Mouse (Mus musculus) heart, embryonic 10.5 days (tissue): Measurements from ENCODE around the gene Lmntd1. TPM values are rescaled to one million over a fixed set of nuclear protein-coding genes. Genes with fewer than 3 reads are reported as not detected.

ENCODE experiments used
- DNase-seq: peaks from one replicate; pipeline ENCODE4 v3.0.0-alpha.2; 2017; ENCODE audit warnings: low spot score
- H3K27ac ChIP-seq: fragments of 300-500 bp; sonication (generic); 2 replicates; pipeline ENCODE4 v1.5.1; 2016; ENCODE audit warnings: mild to moderate bottlenecking
- H3K27me3 ChIP-seq: fragments of 300-500 bp; sonication (generic); 2 replicates; pipeline ENCODE4 v1.6.1; 2016; ENCODE audit warnings: mild to moderate bottlenecking; ENCODE audit not compliant: poor library complexity, insufficient read depth, severe bottlenecking
- H3K36me3 ChIP-seq: fragments of 300-500 bp; sonication (generic); 2 replicates; pipeline ENCODE4 v1.6.1; 2016; ENCODE audit warnings: mild to moderate bottlenecking, moderate library complexity
- H3K4me1 ChIP-seq: fragments of 300-500 bp; sonication (generic); 2 replicates; pipeline ENCODE4 v1.6.1; 2016; ENCODE audit warnings: mild to moderate bottlenecking
- H3K4me3 ChIP-seq: fragments of 300-500 bp; sonication (generic); 2 replicates; pipeline ENCODE4 v1.5.1; 2016; ENCODE audit warnings: mild to moderate bottlenecking, moderate library complexity
- H3K9me3 ChIP-seq: fragments of 300-500 bp; sonication (generic); 2 replicates; pipeline ENCODE4 v1.6.1; 2016; ENCODE audit warnings: mild to moderate bottlenecking, moderate library complexity
- WGBS: fragments of 180-500 bp; shearing (Covaris S2); methylation state at CpG from one replicate; pipeline ENCODE4 v1.1.7; 2016; 5-methylcytosine and 5-hydroxymethylcytosine counted together
- polyA plus RNA-seq: library from polyadenylated mRNA; unstranded; fragments of >200 nt; fragmentation: Nextera tagmentation; extraction: Ambion mirVana; gene quantifications from 2 replicates; pipeline ENCODE4 v1.2.1, GENCODE M21; 2016

The Lmntd1 gene
- polyA plus RNA-seq, 1 experiment from 2014 or later, result 2.3 TPM

- H3K27me3 ChIP-seq, result no peaks in the 10 kb centered on the region
- no peaks in the 10 kb centered on the region for H3K36me3 ChIP-seq
- 51% methylated on average over 11 of the region's 11 CpGs for WGBS
- DNase-seq, result peak; percentile 45
- H3K9me3 ChIP-seq, result no peaks in the 10 kb centered on the region
- H3K4me3 ChIP-seq, result no peak overlapping the region
- no peak overlapping the region for H3K27ac ChIP-seq
- peaks cover 19% of the 10 kb centered on the region for H3K4me1 ChIP-seq
Measured at GRCm38 (mm10) chr6:145598794-145599555, 15.1 kb downstream of the Lmntd1 start.

- WGBS, result 27% methylated on average over 4 of the region's 4 CpGs
Measured at GRCm38 (mm10) chr6:145595905-145596304, 18.2 kb downstream of the Lmntd1 start.

GRCm38 (mm10) chr6:145593991-145594390 lies 20.1 kb downstream of the Lmntd1 start:
- 57% methylated on average over 7 of the region's 7 CpGs for WGBS
- no peak for DNase-seq
- Histone ChIP-seq H3K4me1 (peaks cover 32% of the 10 kb centered on the region), H3K36me3 (no peaks in the 10 kb centered on the region), H3K27me3 (no peaks in the 10 kb centered on the region), H3K27ac (no peak overlapping the region), H3K4me3 (no peak overlapping the region), H3K9me3 (no peaks in the 10 kb centered on the region)

More at GRCm38 (mm10) chr6:145595905-145596304, 18.2 kb downstream of the Lmntd1 start:
- no peak overlapping the region for H3K4me3 ChIP-seq
- H3K36me3 ChIP-seq, result no peaks in the 10 kb centered on the region
- no peaks in the 10 kb centered on the region for H3K27me3 ChIP-seq
- peaks cover 29% of the 10 kb centered on the region for H3K4me1 ChIP-seq
- H3K27ac ChIP-seq, result 0 out of 2 replicates have a peak overlapping the region, but pooled peaks have one; percentile 25
- H3K9me3 ChIP-seq, result no peaks in the 10 kb centered on the region
- no peak for DNase-seq

GRCm38 (mm10) chr6:145592531-145592998 lies 21.6 kb downstream of the Lmntd1 start:
- Histone ChIP-seq H3K4me3 (no peak overlapping the region), H3K4me1 (peaks cover 28% of the 10 kb centered on the region), H3K36me3 (no peaks in the 10 kb centered on the region), H3K27ac (0 out of 2 replicates have a peak overlapping the region, but pooled peaks have one; percentile 32), H3K27me3 (no peaks in the 10 kb centered on the region), H3K9me3 (no peaks in the 10 kb centered on the region)
- no peak for DNase-seq
- WGBS, result 65% methylated on average over 8 of the region's 8 CpGs

- H3K4me3 ChIP-seq, result no peak overlapping the region
- no peaks in the 10 kb centered on the region for H3K36me3 ChIP-seq
- 0 out of 2 replicates have a peak overlapping the region, but pooled peaks have one; percentile 32 for H3K27ac ChIP-seq
- H3K9me3 ChIP-seq, result no peaks in the 10 kb centered on the region
- no peaks in the 10 kb centered on the region for H3K27me3 ChIP-seq
- DNase-seq, result peak; percentile 55
- peaks cover 28% of the 10 kb centered on the region for H3K4me1 ChIP-seq
- WGBS, result 60% methylated on average over 6 of the region's 6 CpGs
Measured at GRCm38 (mm10) chr6:145592036-145592435, 22.1 kb downstream of the Lmntd1 start.

- H3K4me1 ChIP-seq, result peaks cover 28% of the 10 kb centered on the region
- 61% methylated on average over 1 of the region's 1 CpGs for WGBS
- H3K27me3 ChIP-seq, result no peaks in the 10 kb centered on the region
- H3K9me3 ChIP-seq, result no peaks in the 10 kb centered on the region
- H3K36me3 ChIP-seq, result no peaks in the 10 kb centered on the region
- H3K27ac ChIP-seq, result no peak overlapping the region
- no peak for DNase-seq
- H3K4me3 ChIP-seq, result no peak overlapping the region
Measured at GRCm38 (mm10) chr6:145591578-145591977, 22.5 kb downstream of the Lmntd1 start.

- H3K27ac ChIP-seq, result no peak overlapping the region
- WGBS, result 87% methylated on average over 11 of the region's 11 CpGs
Measured at GRCm38 (mm10) chr6:145590501-145591293, 23.4 kb downstream of the Lmntd1 start.

GRCm38 (mm10) chr6:145585052-145585973 lies 28.8 kb downstream of the Lmntd1 start:
- no peaks in the 10 kb centered on the region for H3K9me3 ChIP-seq
- peaks cover 22% of the 10 kb centered on the region for H3K4me1 ChIP-seq
- H3K27me3 ChIP-seq, result no peaks in the 10 kb centered on the region
- no peak overlapping the region for H3K4me3 ChIP-seq
- DNase-seq, result peak; percentile 39
- H3K27ac ChIP-seq, result 0 out of 2 replicates have a peak overlapping the region, but pooled peaks have one; percentile 12
- 74% methylated on average over 21 of the region's 21 CpGs for WGBS
- no peaks in the 10 kb centered on the region for H3K36me3 ChIP-seq

More at GRCm38 (mm10) chr6:145590501-145591293, 23.4 kb downstream of the Lmntd1 start:
- Histone ChIP-seq H3K4me1 (peaks cover 25% of the 10 kb centered on the region), H3K9me3 (no peaks in the 10 kb centered on the region), H3K27me3 (no peaks in the 10 kb centered on the region), H3K36me3 (no peaks in the 10 kb centered on the region), H3K4me3 (no peak overlapping the region)
- DNase-seq, result no peak

GRCm38 (mm10) chr6:145581366-145582170 lies 32.6 kb downstream of the Lmntd1 start:
- Histone ChIP-seq H3K4me3 (peak overlapping the region; percentile 16; the same call in 1 of the 2 replicates), H3K27me3 (no peaks in the 10 kb centered on the region), H3K9me3 (no peaks in the 10 kb centered on the region), H3K36me3 (no peaks in the 10 kb centered on the region), H3K27ac (peak overlapping the region; percentile 82), H3K4me1 (peaks cover 39% of the 10 kb centered on the region)
- DNase-seq, result peak; percentile 74
- 55% methylated on average over 10 of the region's 10 CpGs for WGBS

- Histone ChIP-seq H3K36me3 (no peaks in the 10 kb centered on the region), H3K4me3 (no peak overlapping the region), H3K4me1 (peaks cover 32% of the 10 kb centered on the region), H3K27ac (no peak overlapping the region), H3K27me3 (no peaks in the 10 kb centered on the region), H3K9me3 (no peaks in the 10 kb centered on the region)
- WGBS, result 81% methylated on average over 3 of the region's 3 CpGs
- DNase-seq, result no peak
Measured at GRCm38 (mm10) chr6:145579761-145580160, 34.4 kb downstream of the Lmntd1 start.

GRCm38 (mm10) chr6:145578457-145579185 lies 35.5 kb downstream of the Lmntd1 start:
- H3K27me3 ChIP-seq, result no peaks in the 10 kb centered on the region
- no peaks in the 10 kb centered on the region for H3K36me3 ChIP-seq
- peak; percentile 64 for DNase-seq
- no peaks in the 10 kb centered on the region for H3K9me3 ChIP-seq
- WGBS, result 61% methylated on average over 10 of the region's 10 CpGs
- peaks cover 32% of the 10 kb centered on the region for H3K4me1 ChIP-seq
- H3K27ac ChIP-seq, result no peak overlapping the region
- H3K4me3 ChIP-seq, result no peak overlapping the region
